Mouse (Mus musculus) layer of hippocampus, adult 2 months (tissue): ENCODE results near the gene Sart1. TPM values are rescaled to one million over a fixed set of nuclear protein-coding genes. Genes with fewer than 3 reads are reported as not detected.
A peak's percentile ranks its signal among the peaks of the same experiment; 100 is the strongest.
"Not testable (repeated sequence)": the region's sequence is repeated elsewhere in the genome, so short reads cannot be mapped to it uniquely, and the experiment has no call there.

ENCODE experiments used
- DNase-seq, 2 experiments: peaks; one replicate each; pipeline ENCODE4 v3.0.0; 2022; ENCODE audit warnings: low spot score in 2 of 2
- H3K27ac ChIP-seq: fragments of 200-600 bp; 2 replicates; pipeline ENCODE4 v1.8.1; 2022
- H3K4me3 ChIP-seq: fragments of 200-600 bp; 2 replicates; pipeline ENCODE4 v1.8.1; 2022; ENCODE audit warnings: mild to moderate bottlenecking
- CTCF ChIP-seq: fragments of 200-600 bp; conservative IDR thresholded peaks from 2 replicates; pipeline ENCODE4 v1.8.1; 2022; ENCODE audit warnings: antibody characterized with exemption, mild to moderate bottlenecking, moderate library complexity
- total RNA-seq, 2 experiments: library from RNA; stranded (reverse); gene quantifications; 2 replicates each; pipeline ENCODE4 v1.2.3; 2021

Gene Sart1
- total RNA-seq, 2 experiments from 2014 or later: 113 to 125 TPM

GRCm38 (mm10) chr19:5408057-5409001 is 19.8 kb upstream of the Sart1 start:
- DNase-seq: no peak
- TF ChIP-seq CTCF: no peak
- no peak overlapping the region for H3K4me3 ChIP-seq
- peak overlapping the region; percentile 48; the same call in 1 of the 2 replicates for H3K27ac ChIP-seq

- peak; percentile 71 for TF ChIP-seq CTCF
- no peak for DNase-seq
- H3K4me3 ChIP-seq: peak overlapping the region; percentile 54
- peak overlapping the region; percentile 95 for H3K27ac ChIP-seq
Measured at GRCm38 (mm10) chr19:5407133-5407532, 18.6 kb upstream of the Sart1 start.

GRCm38 (mm10) chr19:5406531-5407126 is 18.1 kb upstream of the Sart1 start:
- DNase-seq: not testable (repeated sequence)
- Histone ChIP-seq H3K27ac (peak overlapping the region; percentile 95), H3K4me3 (peak overlapping the region; percentile 54)

- DNase-seq: no peak
- Histone ChIP-seq H3K27ac (peak overlapping the region; percentile 55; the same call in 1 of the 2 replicates), H3K4me3 (peak overlapping the region; percentile 33; the same call in 1 of the 2 replicates)
- TF ChIP-seq CTCF: no peak
Measured at GRCm38 (mm10) chr19:5405924-5406323, 17.4 kb upstream of the Sart1 start.

- Histone ChIP-seq H3K27ac (no peak within 1 kb of the TSS), H3K4me3 (no peak within 1 kb of the TSS)
- DNase-seq: no peak
- TF ChIP-seq CTCF: no peak
Measured at GRCm38 (mm10) chr19:5402293-5402692, 13.8 kb upstream of the Sart1 start, which contains the start of gene Tsga10ip. TSS of gene Tsga10ip (minus strand) at chr19:5402526.

GRCm38 (mm10) chr19:5401073-5401472 is 12.6 kb upstream of the Sart1 start:
- not testable (repeated sequence) for H3K4me3 ChIP-seq, DNase-seq, H3K27ac ChIP-seq
- peak; percentile 21; the same call in 1 of the 2 replicates for TF ChIP-seq CTCF

- H3K27ac ChIP-seq: no peak overlapping the region
- no peak for TF ChIP-seq CTCF
- DNase-seq: no peak
- no peak overlapping the region for H3K4me3 ChIP-seq
Measured at GRCm38 (mm10) chr19:5395371-5395770, 6.9 kb upstream of the Sart1 start.

- no peak for DNase-seq
- Histone ChIP-seq H3K4me3 (no peak overlapping the region), H3K27ac (no peak overlapping the region)
- no peak for TF ChIP-seq CTCF
Measured at GRCm38 (mm10) chr19:5394168-5394567, 5.7 kb upstream of the Sart1 start.

- no peak for DNase-seq
- no peak overlapping the region for H3K4me3 ChIP-seq
- TF ChIP-seq CTCF: no peak
- H3K27ac ChIP-seq: no peak overlapping the region
Measured at GRCm38 (mm10) chr19:5392892-5393291, 4.4 kb upstream of the Sart1 start.

- DNase-seq: no peak
- Histone ChIP-seq H3K27ac (0 out of 2 replicates have a peak overlapping the region, but pooled peaks have one; percentile 23), H3K4me3 (no peak overlapping the region)
- no peak for TF ChIP-seq CTCF
Measured at GRCm38 (mm10) chr19:5390416-5390815, 1.9 kb upstream of the Sart1 start.

GRCm38 (mm10) chr19:5389647-5390046 is 1.1 kb upstream of the Sart1 start:
- no peak for TF ChIP-seq CTCF
- DNase-seq: no peak
- H3K4me3 ChIP-seq: peak overlapping the region; percentile 87
- peak overlapping the region; percentile 99 for H3K27ac ChIP-seq

GRCm38 (mm10) chr19:5388011-5388441 is 477 bp downstream of the Sart1 start:
- no peak for TF ChIP-seq CTCF
- peak overlapping the region; percentile 99 for H3K27ac ChIP-seq
- peak overlapping the region; percentile 87 for H3K4me3 ChIP-seq
- DNase-seq: no peak

- H3K27ac ChIP-seq: no peak overlapping the region
- no peak overlapping the region for H3K4me3 ChIP-seq
- no peak for TF ChIP-seq CTCF
- no peak for DNase-seq
Measured at GRCm38 (mm10) chr19:5384715-5385114, 3.8 kb downstream of the Sart1 start.
